Mouse (Mus musculus) cerebellum, postnatal 25 days (tissue): ENCODE data around the gene Larp1.
A peak's percentile ranks its signal among the peaks of the same experiment; 100 is the strongest.
"Not testable (repeated sequence)": the region's sequence is repeated elsewhere in the genome, so short reads cannot be mapped to it uniquely, and the experiment has no call there.

Experiments used
- DNase-seq, 2 experiments: peaks; one replicate each; pipeline ENCODE4 v3.0.0; 2021; ENCODE audit warnings: mixed read lengths in 2 of 2

Gene Larp1

DNA sequence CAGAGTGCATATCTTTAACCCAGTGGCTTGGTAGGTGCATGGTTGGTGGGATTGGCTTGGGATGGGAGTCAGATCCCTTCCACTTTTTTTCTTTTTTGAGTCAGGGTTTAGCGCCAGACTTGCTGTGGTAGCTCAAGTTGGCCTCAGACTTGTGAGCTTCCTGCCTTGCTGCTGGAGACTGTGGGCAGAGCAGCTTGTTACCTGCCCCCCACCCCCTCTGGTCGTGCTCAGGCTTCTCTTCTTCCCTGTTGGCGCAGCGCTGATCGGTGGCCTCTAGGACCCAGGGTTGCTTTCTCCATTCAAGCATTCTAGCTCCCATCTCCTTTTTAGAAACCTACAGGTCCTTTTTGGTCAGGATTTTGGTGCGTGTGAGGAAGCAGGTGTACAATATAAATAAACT, 22.3 kb downstream of the Larp1 start:
- DNase-seq: no peak

DNA sequence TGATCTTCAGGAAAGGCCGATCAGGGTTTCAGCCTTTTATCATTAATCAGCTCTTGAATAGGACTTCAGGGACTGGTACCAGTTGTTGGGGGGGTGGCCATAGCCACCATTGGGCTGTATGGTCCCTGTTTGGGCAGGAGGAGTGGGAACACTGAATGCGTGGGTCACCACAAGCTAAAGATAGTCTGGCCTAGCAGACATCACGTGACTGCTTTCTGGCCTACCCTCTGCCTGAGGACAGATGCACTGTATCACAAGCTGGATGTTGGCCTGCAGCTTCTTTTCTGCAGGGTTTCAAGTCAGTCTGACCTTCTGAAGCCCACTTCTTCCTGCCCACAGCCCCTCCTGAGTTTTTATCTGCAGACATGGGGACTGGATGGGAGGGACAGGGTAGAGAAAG, 24.8 kb downstream of the Larp1 start:
- DNase-seq: no peak

DNA sequence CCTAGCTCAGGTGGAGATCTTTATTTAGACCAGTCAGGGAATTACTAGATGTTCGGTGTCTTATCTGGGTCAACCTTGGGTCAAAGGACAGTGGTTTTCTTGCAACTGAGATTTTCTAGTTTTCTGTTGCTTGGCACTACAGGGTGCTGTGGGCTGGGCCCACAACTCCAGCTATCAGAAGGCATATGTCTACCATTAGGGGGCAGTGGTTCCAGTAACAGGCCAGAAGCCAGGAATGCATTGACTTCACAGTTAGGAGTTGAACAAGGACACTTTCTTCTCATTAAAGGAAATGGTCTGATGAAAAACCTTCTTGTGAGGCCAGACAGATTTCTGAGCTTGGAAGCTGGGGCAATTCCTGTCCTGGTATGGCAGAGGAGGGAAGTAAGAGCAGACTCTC, 30.2 kb downstream of the Larp1 start:
- DNase-seq: peak in 1 of 2 experiments; percentile 45

DNA sequence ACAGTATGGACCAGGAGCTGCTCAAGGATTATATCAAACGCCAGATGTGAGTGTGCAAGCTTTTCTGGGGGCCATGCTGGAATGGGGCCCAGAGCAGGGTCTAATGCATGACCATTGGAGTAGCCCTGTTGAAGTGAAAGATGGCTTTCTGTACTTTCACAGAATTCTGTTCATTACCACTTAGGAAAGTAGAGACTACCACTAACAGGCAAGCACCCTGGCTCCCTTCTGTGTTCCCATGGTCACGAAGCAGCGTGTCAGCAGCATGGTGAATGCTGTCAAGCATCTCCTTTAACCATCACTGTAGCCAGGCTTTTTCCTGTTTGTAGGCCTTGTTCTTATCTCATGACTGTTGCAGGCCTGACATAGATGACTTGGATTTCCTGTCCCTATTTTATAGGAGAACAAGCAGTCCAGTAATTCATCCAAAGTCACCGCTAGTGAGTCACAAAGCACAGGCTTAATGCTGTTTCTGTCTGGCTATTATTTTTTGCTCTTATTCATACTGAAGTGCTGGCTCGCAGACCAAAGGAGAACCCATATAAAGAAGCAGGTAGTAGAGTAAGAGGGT, 34.1 kb downstream of the Larp1 start:
- DNase-seq: no peak

DNA sequence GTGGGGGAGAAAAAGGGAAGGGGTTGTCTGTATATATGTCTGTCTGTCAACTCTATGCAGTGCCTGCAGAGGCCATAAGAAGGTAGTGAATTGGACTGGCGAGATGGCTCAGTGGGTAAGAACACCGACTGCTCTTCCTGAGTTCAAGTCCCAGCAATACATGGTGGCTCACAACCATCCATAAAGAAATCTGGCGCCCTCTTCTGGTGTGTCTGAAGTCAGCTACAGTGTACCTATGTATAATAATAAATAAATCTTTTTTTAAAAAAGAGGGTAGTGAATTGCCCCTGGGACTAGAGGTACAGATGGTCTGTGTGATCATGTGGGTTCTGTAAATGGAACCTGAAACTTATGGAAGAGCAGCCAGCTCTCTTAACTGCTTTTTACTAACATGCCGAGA, 37.6 kb downstream of the Larp1 start:
- peak in 1 of 2 experiments; percentile 46 for DNase-seq

DNA sequence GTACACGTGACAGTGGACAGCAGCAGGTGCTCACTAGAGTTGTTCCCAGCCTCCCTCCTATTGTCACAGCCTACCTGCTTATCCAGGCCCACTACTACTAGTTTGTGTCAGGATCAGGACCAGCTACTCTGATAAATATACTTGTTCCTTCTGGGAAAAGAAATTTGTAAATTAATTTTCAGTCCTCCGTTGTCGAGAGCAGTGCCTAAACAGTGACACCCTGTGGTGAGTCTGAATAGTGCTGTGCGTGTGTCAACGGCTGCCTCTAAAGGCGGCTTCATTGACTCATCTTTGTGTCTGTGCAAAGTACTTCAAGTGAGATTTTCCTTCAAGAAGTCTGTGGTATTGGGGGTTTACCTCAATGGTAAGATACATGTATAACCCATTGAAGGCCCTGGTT, 48.6 kb downstream of the Larp1 start:
- DNase-seq: peak; percentile 51 to 75

DNA sequence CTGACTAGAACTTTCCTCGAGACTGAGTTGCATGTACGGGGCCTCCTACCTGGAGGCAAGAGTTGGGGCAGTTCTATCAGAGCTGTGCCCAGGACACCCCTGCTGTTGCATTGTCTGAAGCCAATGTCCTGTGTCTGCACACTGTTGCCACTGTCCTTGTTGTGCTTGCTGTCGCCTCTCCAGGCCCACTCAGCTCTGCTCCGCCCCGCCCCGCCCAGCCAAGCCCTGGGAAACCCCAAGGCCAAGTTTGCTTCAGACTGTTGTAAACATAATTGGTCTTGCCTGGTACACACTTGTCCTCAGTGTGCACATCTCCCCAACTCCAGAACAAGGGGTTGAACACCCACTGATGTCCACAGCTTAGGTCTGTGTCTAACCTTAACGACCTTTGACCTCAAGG, 50.9 kb downstream of the Larp1 start:
- not testable (repeated sequence) for DNase-seq

DNA sequence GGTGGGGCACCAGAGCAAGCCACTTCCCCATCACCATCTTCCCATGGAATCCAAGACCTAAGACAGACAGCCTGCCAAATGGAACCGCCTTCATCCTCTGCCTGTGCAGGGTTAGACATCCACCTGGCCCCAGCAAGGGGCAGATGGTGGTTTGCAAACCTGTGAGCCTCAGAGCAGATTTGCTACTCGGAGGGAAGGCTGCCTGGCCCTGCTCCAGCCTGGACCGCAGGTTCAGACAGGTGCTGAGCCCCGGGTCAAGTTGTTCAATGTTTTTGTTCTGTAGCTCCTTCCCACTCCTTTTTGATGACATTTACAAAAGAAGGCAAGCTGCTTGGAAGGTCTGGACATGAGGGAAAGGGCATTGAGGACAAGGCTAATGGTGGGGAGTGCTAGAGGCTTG, 52.4 kb downstream of the Larp1 start:
- DNase-seq: peak; percentile 73 to 85

DNA sequence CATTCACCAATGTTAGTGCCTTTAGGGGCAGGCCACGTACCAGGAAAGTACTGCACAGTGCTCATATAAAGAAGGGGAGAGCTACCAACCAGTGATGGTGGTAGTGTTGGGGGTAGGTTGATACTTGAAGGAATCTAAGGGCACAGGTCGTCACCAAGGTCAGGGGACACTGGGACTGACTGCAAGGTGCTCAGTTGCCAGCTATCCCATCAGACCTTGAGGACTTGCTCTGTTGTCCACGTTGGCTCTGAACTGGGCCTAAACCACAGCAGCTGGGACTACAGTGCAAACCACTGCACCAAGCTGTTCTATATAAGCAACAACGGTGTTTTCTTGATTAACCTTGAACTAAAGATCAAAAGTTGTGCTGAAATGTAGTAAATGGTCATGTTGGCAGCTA, 53.7 kb downstream of the Larp1 start:
- no peak for DNase-seq

DNA sequence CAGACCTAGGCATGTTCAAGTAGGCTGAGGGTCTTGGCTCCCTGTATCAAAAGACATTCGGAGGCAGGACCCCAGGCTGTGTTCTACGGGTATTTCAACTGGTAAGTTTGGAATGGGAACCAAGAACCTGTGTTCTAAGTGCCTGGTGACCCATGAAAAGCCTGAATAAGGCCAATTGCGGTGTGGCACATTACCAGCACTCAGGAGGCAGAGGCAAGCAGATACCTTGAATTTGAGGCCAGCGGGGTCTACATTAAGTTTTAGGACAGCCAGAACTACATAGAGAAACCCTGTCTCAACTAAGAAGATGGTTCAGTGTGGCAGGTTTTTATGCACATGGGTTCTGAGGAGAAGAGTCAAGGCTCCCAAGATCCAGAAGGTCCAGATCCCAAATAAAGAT, 56.2 kb downstream of the Larp1 start:
- DNase-seq: no peak

DNA sequence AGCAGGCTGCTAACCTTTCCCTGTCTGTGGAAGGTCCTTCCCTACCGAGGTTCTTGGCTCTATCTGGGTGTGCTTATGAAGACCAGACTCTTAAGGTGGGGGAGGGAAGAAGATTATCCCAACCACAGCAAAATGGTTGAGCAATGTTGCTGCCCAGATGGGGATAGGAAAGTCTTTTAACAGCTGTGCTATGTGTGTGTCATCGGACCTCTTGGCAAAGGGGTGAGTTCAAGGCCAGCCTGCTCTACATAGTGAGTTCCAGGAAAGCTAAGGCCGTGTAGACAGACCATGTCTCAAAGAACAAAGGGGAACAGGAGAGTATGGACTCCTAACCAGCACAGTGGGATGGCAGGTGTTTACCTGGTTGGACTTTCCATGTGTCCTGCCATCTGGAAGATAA, 64.1 kb downstream of the Larp1 start:
- DNase-seq: no peak

DNA sequence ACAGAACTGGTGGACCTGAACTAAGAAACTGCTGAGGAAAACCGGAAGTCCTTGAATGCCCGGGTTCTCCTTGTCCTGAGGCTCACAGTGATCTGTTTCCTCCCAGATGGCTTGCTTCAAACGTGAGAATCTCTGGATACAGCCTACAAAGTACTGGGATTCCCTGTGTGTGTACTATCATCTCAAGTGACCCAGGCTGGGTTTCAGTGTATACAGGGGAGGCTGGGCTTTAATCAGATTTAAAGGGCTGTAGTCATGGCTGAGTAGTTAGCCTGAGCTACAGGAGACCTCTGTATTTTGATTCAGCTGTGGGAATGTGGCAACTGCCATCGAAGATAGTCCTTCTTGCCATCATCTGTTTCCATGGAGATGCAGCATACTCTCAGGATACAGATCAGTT, 68.4 kb downstream of the Larp1 start:
- no peak for DNase-seq

DNA sequence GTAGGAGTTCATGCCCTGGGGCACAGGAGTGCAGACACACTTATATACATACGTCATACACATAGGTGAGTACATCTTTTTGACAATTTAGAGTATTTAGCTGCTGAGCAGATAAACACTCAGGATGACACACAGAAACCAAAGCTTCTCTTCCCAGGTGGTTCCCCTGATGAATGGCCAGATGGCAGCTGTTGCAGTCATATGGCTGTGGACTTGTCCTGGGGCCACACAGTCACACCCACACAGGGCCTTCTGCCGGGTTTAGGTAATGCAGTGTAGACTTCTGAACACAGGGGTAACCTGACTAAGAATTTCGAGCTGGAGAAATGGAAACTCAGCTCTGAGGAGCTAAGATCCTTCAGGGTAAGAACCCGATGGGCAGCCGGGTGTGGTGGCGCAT, 72.9 kb downstream of the Larp1 start:
- peak in 1 of 2 experiments; percentile 64 for DNase-seq

DNA sequence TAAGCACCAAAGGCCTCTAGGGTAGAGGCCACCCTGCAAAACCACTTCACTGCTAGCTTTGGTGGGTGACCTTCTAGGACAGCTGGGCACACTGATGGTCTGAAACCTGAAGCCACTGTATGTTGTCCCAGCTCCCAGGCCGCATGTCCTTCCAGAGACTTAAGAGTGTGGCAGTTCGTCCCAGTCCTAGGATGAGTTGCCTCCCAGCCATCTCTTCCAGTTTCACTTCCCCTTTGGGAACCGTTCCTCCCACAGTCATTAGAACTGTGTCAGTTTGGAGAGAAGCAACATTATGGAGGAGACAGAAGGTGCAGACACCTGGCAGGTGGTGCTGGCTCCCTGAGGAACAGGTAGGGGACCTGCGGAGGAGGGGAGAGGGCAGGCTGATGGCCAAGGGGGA, 83.7 kb downstream of the Larp1 start:
- DNase-seq: no peak

DNA sequence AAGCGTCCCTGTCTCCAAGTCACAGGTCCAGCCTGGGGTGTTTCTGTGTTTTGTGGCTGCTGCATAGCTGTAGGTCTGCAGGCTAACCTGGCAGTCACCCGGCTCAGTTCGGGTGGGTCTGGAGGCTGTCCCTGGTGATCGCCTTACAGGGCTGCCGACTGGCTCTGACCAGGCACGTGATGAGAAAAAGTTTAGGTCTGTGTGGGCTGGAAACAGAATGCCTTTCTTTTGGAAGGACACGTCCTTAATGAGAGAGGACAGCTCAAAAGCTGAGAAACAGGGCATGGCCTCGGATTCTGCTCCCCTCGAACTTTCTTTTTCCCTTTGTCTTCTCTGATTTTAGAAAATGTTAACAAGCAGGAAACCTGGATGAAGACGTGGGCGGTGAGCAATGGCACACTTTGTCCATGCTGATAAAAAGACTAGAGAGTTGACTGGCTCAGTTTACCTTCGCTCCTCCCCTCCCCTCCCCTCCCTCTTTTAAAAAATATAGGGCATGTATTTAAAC, 84.2 kb downstream of the Larp1 start, which contains the start of gene Gm12248:
Gene Gm12248, minus strand, starts transcription at position 114 of the 508 bp plus-strand sequence.
- DNase-seq: no peak

DNA sequence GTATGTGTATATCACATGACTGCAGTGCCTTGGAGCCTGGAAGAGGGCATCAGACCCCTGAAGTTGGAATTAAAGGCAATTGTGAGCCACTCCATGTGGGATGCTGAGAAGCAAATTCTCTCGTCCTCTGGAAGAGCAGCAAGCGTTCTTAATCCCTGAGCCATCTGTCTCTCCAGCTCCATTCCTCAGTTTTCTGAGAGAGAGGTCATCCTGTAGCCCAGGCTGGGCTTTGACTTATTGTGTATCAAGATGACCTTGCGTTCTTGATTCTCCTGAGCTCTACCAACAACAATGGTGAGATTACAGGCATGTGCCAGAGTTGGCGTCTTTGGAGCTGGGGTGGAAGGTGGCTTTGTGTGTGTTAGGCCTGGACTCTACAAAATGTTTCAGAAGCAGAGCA, 85.9 kb downstream of the Larp1 start:
- peak in 1 of 2 experiments; percentile 12 for DNase-seq

DNA sequence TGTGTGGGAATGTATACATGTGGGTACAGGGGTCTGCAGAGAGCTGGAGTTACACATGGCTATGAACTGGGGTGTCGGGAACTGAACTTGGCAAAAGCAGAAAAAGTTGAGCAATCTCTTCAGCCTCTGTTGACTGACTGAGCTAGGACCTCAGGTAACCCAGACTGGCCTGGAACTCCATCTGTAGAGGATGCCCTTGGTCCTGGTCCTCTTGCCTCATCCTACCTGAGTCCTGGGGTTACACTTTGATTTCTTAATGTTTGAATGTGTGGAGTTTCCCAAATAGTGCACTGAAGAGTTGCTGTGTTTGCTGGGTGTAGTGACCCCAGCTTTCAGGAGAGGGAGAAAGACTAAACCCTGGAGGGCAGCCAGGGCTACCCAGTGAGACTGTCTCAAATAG, 86.7 kb downstream of the Larp1 start:
- DNase-seq: no peak

DNA sequence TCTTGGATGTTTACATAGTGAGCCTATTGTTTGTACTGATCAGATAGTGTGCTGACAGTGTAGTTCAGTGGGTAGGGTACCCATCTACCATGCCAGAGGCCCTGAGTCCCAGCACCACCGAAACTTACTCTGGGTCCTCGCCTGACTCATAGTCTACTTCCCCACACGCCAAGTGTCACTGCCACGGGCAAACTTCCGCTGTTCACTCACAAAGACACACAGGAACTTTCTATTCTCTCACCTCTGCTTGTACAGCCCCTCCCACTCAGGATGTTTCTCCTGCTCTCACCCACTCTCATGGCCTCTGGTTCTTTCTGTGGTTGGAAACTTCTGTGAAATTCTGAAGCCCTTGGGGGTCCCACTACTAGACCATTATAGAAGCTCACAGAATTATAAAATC, 87.3 kb downstream of the Larp1 start:
- DNase-seq: no peak

DNA sequence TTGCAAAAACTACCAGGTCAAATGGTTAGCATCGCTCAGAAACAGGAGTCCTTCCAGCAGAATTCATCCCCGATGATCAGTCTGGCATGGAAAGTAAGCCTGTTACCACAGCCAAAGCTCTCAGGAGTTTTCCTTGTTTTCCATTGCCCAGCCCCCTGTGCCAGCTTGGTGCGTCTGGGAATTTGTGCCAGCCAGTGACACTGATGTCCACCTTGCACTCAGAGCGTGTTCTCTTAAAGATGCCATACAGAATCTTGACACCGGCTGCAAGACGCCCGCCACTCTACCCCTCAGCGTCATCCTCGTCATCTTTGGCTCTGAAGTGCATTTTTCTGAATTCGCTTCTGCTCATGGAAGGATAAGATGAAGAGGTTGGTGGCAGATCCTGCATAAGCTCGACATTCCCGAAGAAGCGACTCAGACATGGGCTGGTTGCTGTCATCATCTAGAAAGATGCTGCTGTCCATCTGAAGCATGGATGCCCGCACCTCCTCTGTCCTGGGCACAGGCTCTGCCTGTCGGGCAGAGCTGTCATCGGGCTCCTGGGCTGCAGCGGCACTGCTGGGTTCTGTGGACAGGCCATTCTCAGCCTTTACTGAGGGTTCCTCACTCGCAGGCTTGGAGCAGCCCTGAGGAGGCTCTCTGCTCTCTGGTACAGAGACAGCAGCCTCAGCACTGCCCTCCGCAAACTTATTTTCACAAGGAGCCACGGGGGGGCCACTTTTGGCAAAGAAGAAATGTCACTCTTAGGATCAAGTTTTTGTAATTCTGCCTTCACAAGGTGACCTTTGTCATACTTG, 88.2 kb downstream of the Larp1 start:
- peak; percentile 68 to 71 for DNase-seq

DNA sequence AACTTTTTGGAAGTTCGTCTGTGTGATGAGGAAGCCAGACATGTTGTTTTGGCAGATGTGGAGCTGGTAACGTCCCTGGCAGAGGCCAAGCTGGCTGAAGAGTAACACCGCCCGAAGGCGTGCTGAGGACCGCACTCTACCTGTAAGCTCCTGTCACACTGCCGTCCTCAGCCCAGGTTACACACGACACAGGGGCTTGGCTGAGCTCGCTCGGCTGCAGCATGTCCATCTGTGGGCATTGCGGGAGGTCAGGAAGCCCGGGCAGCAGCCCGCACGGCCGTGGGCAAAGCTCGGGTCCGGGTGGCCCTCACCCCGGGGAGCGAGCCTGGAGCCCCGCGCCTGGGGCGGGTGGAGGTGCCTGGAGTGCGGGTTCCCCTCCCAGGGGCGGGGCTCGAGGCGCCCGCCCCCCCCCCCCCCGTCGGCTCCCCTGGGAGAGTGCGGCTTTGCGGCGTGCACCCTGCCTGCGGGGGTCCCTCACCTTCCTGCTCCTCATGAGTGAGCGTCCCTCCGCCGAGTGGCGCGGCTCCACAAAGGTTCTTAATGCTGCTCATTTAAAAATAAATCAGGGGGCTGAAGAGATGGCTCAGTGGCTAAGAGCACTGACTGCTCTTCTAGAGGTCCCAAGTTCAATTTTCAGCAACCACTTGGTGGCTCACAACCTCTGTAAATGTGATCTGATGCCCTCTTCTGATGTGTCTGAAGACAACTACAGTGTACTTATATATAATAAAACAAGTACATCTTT, 88.9 kb downstream of the Larp1 start:
- peak; percentile 75 to 76 for DNase-seq

DNA sequence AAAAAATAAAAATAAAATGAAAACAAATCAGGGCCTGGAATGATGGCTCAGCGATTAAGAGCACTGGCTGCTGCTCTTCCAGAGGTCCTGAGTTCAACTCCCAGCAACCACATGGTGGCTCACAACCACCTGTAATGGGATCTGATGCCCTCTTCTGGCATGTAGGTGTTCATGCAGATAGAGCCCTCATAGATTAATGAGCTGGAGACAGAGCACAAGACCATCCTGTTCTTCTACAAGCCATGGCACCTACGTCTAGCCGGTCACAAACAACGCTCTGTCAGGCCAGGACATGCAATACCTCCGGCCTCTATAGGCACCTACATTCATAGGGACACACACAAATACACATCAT, 89.5 kb downstream of the Larp1 start:
- not testable (repeated sequence) for DNase-seq

DNA sequence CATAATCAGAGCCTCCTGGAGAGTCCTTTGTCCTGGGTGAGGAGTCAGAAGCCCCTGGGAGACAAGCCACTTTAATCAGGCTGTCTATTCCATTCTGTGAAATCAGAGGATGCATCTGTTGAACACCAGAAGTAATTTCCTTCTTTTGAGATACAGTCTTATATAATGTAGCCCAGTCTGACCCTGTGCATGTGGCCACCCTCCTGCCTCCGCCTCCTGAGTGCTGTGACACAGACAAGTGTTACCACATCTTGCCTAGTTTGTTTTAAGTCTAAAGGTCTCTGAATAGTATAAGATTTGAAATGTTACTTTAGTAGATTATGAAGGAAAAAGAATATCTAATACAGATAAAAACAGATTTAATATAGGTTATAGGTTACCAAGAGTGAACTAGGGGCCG, 91.1 kb downstream of the Larp1 start:
- DNase-seq: no peak

DNA sequence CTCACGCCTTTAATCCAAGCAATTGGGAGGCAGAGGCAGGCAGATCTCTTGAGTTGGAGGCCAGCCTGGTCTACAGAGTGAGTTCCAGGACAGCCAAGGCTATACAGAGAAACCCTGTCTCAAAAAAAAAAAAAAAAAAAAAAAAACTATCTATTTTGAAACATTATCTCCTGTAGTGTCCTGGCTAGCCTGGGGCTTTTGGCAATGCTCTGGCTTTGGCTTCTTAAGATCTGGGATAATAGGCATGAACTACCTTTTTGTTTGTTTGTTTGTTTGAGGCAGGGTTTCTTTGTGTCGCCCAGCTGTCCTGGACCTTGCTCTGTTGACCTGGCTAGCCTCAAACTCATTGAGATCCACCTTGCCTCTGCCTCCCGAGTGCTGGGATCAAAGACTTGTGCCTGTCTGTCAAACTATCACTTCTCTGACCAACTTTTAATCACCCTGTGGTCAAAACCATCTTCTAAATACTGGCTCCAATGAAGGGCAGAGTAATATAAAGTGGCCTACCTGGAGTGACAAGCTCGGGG, 92.4 kb downstream of the Larp1 start:
- no peak for DNase-seq

DNA sequence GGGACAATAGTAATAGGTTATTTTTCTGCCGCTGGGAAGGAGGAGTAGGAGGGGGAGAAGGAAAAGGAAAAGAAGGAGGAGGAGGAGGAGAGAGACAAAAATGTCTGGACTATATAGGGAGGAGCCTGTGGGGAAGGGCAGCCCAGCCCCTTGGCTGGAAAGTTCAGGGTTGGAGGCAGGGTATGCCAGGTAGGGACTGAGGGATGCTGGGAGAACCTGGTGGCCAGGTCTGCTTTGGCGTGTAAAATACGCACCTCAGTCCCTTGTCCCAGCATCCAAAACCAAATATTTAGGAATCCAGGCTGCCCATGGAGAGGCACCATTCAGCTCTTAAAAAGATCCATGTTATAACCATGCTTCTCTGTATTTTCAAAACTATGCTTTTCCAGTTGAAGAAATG, 93.3 kb downstream of the Larp1 start:
- DNase-seq: no peak
